Mouse (Mus musculus) testis, postnatal 10 days (tissue): Measurements from ENCODE around the gene Zzz3.

ENCODE experiments used
- DNase-seq: peaks from one replicate; pipeline ENCODE4 v3.0.0; 2021; ENCODE audit warnings: low spot score

Gene Zzz3

GRCm38 (mm10) chr3:152467312-152467711, 72.0 kb downstream of the Zzz3 start:
- no peak for DNase-seq

DNA sequence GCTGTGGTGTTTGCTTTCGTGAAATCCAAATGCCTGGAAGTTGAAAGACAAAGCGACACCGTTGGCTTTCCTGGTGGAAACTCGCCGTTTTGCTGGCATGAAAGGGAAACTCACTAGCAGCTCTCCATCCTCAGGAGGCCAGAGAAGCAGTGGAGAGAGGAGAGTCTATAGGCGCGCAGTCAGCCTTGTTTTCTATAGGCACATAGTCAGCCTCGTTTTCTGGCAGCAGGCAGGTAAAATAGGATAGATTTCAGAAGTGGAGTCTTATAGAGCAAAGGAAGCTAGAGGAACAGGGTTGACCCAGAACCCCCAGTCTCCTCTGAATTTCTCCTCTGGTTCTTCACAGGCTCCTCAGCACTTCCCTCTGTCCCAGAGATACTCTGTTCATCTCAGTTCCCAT, 72.8 kb downstream of the Zzz3 start:
- DNase-seq: no peak

DNA sequence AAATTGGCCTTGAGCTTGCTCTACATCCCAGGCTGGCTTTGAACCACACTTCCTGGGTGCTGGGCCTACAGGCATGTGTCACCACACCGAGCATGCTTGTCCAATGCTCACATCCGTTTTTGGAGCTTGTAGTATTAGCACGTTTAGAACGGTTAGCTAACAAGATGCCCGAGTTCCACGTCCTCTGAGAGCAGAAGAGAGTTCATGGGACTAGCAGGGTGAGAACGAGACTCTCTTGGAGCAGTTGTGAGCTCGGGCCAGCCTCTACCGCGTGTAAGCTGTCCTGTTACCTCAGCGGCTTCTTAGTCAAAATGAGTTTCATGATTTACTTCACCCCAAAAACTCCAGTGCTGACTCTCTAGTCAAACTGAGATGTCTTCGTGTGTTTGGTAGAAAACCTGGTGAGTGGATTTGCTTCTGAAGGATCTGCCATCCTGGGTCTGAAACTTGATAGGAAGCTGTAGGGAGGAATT, 73.3 kb downstream of the Zzz3 start:
- DNase-seq: no peak

DNA sequence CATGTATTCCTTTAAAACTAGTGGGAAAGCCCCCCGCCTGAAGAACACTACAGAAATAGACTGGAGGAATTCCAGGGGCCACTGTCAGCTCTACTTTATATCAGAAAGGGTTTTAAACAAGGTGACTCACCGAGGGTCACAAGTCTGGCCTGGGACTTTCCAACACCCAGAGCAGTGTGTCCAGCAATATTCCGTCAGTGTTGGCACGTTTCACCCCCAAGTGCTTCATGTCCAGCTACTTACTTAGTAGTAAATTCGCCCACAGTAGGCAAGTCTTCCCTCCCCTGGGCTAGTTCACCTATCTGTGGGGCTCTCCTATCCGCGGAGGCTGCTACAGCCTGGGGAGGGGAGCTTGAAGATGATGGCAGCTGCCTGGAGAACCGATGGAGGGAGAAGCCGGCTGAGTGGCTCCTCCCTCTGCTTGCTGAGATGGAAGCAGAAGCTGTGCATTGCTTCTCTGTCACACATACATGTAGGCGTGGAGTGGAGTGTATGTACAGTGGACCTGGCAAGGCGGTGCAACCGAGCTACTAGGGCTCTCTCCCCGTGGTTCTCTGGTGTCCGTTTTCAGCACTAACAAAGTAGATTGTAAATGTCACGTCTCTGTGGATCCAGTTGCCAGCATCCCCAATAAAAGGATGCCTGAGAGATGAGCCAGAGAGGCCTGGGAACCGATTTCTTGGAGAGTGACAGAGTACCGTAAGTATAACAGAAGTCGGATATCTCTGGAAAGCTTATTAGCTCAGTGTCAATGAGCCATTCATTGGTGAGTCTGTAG, 74.3 kb downstream of the Zzz3 start:
- DNase-seq: no peak

- DNase-seq: no peak
Measured at GRCm38 (mm10) chr3:152470347-152470746, 75.1 kb downstream of the Zzz3 start.

GRCm38 (mm10) chr3:152472676-152473075, 77.4 kb downstream of the Zzz3 start:
- DNase-seq: no peak

DNA sequence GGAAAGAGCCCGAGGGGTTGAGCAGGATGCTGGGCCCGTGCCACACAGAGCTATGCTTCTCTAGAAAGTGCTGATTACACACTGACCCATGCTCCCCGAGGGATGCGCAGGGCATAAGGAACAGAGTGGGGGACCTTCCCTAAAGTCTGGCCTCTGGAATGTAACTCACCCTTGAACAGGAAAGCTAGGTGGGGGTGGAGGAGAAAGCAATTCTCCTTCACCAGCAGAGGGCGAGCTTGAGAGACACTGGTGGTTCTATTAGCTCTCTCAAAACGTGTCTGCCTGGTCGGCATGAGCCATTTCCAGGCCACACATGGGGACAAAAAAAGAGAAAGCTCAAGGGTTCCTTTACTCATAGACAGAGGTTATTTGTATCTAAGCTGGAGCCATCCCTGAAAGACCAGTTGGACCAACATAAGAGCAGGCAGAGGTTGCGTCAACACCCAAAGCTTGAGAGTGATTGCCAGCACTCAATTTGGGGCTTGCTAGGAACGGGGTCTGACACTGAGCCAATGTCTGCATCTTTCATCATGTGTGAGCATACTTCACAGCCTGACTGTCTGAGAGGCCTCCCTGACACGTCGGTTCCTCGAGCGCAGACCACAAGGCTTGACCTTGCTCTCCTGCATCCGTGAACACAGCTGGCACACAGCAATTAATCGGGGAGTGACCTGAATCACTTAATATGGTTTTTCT, 79.5 kb downstream of the Zzz3 start:
- DNase-seq: peak; percentile 80

- DNase-seq: no peak
Measured at GRCm38 (mm10) chr3:152475278-152475669, 80.0 kb downstream of the Zzz3 start.

- no peak for DNase-seq
Measured at GRCm38 (mm10) chr3:152475894-152476293, 80.6 kb downstream of the Zzz3 start.

DNA sequence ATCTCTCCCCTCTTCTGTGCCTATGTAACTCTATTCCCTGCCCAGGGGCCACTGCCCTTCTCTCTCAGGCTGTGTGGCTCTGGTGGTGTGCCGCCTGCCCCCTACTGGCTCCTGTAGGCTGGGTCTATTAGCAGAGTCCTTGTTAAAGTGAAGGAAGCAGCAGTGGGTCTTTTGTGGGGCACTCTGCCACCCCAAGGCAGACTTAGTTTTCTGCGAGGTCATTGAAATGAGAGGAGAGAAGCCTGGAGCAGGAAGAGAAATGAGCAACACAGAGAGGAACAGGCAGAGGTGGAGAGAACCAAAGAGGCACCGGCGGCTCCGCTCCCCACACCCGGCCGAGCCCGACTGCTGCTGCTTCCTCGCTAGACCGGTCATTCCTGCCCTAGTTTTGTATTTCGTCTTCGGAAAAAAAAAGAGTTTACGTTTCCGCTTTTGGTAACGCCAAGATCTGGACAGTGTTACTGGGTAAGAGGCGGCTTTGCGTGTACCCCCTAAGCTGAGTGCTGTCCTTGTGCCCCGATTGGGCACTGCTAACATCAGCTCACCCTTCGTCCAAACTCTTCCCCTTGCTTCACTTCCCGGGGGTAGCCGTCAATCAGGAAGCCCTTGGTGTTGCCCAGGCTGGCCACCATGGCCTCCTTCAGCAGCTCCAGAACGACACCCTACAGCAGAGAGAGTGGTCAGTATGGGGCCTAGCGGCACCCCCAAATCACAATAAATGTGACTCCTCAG, 82.7 kb downstream of the Zzz3 start:
- DNase-seq: peak; percentile 76

DNA sequence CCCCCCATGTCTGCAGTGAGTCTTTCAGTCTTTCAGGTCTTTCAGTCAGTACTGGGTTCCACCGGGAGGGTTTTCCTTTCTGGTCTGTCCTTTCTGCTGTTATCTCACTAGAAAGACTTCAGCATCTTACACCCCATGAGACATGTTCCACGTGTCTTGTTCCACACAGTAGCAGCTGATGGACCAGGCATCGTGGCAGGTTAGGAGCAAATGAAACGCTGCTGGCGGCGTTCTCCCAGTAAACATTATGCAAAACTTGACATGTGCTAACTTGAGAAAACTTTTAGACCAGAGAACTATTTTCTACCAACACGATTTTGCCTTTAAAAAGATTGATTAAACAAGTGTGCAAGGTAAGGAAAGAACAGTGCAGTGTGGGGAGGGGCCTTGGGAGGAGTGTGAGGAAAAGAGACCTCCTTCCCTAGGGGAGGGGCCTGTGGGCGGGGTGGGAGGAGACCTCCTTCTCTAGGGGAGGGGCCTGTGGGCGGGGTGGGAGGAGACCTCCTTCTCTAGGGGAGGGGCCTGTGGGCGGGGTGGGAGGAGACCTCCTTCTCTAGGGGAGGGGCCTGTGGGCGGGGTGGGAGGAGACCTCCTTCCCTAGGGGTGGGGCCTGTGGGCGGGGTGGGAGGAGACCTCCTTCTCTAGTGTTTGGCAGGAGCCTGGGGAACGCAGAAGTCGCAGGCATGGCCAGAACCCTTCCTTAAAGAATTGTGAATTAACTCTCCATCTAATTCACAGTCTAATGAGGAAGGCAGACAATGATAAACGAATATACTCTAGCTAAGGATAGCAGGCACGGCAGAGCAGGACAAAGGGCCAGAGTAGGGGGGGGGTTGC, 83.5 kb downstream of the Zzz3 start:
- DNase-seq: peak; percentile 54

DNA sequence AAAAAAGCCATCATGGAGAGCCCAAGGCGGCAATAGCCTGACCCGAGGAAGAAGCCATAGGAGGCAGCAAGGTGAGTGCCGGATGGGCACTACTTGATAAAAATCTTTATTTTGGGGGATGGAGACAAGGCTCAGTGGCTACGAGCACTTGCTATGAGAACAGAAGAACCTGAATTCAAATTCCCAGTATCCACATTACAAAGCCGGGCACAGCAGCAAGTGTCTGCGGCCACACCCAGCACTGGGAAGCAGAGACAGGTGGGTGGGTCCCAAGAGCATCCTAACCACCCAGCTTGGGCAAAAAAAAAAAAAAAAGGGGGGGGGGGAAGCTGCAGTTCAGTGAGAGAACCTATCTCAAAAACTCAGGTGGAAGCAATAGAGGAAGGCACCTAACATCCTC, 85.1 kb downstream of the Zzz3 start:
- no peak for DNase-seq

DNA sequence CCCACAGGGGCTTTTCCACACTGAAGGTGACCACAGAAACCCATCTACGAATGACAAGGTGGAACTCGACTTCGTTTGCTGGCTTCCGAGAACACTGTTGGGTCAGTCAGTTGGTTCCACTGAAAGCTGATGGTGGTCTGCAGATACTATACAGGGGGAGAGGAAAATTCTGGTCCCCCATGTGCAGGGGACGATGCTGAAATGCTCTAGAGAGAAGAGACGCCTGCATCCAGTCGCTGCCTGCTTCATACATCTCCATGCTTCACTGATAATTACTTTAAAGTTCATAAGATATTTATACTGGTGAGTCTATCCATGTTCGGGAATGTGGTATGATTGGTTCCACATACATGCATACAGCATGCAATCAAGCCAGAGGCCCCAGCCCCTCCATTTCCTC, 86.9 kb downstream of the Zzz3 start:
- DNase-seq: no peak

GRCm38 (mm10) chr3:152483800-152484199, 88.5 kb downstream of the Zzz3 start:
- DNase-seq: no peak

- DNase-seq: no peak
Measured at GRCm38 (mm10) chr3:152484206-152484605, 88.9 kb downstream of the Zzz3 start.

DNA sequence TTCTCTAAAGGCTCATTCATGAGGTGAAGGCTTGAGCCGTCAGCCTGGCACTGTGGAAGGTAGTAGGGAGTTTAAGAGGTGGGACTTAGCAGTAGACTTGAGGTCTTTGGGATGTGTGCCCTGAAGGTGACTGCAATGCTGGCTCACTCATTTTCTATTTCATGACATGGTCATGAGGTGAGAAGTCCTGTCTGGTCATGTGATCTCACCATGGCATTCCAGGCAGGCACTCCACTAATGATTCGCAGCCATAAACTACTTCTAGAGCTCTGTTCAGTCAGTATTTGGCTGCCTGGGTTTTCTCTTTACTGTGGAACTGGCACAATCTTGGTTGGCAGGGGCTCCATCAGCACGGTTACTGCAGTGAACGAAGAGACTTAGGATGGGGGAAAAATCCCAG, 93.7 kb downstream of the Zzz3 start:
- no peak for DNase-seq

DNA sequence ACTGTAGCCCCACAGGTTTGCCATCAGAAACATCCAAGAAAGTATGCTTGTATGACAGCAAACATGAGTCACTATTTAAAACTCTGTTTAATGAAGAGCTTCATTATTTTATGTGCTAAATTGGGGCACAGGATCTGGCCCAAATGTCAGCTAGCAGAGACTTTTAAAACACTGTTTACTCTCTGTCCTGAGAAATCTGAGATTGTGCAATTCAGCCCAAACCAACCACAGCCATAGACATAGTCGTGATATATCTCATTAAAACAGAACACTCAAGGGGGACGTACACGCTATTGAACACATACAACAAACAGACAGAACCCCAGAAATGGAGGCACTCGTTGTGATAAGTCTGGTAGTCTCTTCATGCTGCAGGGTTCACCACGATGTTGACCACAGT, 95.2 kb downstream of the Zzz3 start:
- DNase-seq: no peak

- no peak for DNase-seq
Measured at GRCm38 (mm10) chr3:152492241-152492640, 97.0 kb downstream of the Zzz3 start.

- DNase-seq: no peak
Measured at GRCm38 (mm10) chr3:152493813-152494212, 98.5 kb downstream of the Zzz3 start.

DNA sequence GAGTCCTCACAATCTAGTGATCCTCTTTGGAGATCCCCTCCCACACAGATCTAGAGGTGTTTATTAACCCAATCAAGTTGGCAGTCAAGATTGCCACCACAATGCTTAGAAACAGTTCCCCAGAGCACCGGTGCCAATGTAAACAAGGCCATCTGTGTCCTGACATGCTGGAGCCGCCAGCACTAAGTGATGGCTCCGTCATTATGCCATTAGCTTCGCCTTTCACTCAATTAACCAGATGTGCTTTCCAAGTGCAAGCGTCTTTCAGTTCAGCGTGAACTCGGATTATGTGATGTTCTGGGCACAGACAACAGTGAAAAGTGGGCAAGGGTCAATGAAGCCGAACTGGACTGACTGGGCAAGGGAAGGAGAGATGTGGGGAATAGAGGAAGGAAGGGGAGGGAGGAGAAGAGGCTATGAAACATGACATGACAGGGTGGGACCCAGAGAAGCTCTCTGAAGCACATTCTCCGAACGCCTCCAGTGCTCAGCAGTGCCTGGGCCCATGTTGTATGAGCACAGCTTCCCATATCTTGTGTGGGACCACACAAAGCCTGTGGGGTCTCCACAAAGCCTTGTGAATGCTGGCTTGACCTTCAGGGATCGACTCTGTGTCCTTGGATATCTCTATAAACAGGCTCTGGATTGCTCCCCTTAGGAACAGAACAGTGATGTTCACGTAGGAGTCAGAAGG, 99.5 kb downstream of the Zzz3 start:
- no peak for DNase-seq

GRCm38 (mm10) chr3:152495415-152495898, 100.2 kb downstream of the Zzz3 start:
- no peak for DNase-seq
